Mouse (Mus musculus) left cerebral cortex, postnatal 10 days (tissue): ENCODE measurements at regions not wholly inside any gene's neighbourhood (a gene's known extent, or its start where the extent isn't known, plus 50 kb on each side); places are given as distances from the start of the nearest gene placed in this dataset.

ENCODE experiments used
- DNase-seq, 2 experiments: peaks; one replicate each; pipeline ENCODE4 v3.0.0; 2021 to 2022; ENCODE audit warnings: low spot score in 2 of 2, mixed read lengths in 1 of 2; ENCODE audit errors: extremely low spot score in 1 of 2
- intact Hi-C: fragments of 180-260 bp; cut with DNase I; formaldehyde crosslinking; loops from one replicate; pipeline ENCODE4 v1.15.1; 2025

DNA sequence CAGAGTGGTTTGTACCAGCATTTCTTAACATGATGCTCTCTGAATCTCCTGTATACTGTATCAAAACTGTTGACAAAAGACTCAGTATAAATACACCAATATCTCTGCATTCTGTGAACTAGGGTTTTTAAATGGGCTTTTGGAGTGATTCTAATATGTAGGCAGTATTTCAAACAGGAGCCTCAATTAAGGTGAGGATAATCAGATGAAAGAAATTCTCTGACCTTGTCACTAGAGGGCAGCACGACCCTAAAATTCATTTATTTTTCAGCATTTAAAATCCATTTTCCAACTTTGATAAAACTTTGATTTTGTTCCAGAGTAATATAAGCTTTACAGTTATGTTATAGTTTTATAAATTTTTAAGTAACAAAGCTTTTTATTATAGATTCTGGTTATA lies 114.5 kb downstream of the Rfx6 start:
- intact Hi-C loops, result loop anchor here (2.0 to 10.0 kb wide), 3 partner anchors 281 to 595 kb away; partner anchors contain the start of gene Nepn
- DNase-seq, result peak in 1 of 2 experiments; percentile 2

- no peak for DNase-seq
- intact Hi-C loops, result loop anchor here (2.0 to 10.0 kb wide), 3 partner anchors 279 to 593 kb away; partner anchors contain the start of gene Nepn
These were observed 116.3 kb downstream of the Rfx6 start for GRCm38 (mm10) chr10:51793876-51794275.

GRCm38 (mm10) chr10:51816626-51817025 lies 139.1 kb downstream of the Rfx6 start:
- intact Hi-C loops, result no loop called here
- no peak for DNase-seq

- no peak for DNase-seq
- intact Hi-C loops, result no loop called here
These were observed 146.3 kb downstream of the Rfx6 start for GRCm38 (mm10) chr10:51823900-51824299.

DNA sequence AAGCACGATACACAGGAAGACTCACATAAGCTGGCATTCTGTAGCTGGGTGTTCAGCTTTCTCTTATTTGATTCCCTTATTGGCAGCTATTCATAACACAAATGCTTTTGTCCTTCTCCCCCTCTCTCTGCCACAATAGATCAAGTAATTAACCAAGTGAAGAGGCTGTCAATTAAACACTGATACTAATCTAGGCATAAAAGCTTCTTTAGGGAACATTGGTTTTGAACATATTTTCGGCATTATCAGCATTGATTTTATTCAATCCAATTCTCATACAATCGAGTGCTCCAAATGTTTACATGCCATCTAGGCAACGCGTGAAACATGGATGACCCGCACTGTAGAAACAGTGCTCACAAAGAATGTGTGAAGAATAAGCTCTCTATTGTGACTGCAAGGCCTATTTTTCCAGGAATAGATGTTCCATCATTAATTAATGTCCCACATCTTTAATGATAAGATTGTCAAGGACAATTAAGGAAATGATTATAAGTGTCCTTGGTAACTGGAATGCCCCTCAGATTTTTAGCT lies 148.9 kb downstream of the Rfx6 start:
- DNase-seq, result no peak
- intact Hi-C loops, result no loop called here

GRCm38 (mm10) chr10:51832459-51832858 lies 154.9 kb downstream of the Rfx6 start:
- intact Hi-C loops, result no loop called here
- DNase-seq, result no peak

- DNase-seq, result no peak
- intact Hi-C loops, result no loop called here
These were observed 165.5 kb downstream of the Rfx6 start for GRCm38 (mm10) chr10:51843099-51843498.

DNA sequence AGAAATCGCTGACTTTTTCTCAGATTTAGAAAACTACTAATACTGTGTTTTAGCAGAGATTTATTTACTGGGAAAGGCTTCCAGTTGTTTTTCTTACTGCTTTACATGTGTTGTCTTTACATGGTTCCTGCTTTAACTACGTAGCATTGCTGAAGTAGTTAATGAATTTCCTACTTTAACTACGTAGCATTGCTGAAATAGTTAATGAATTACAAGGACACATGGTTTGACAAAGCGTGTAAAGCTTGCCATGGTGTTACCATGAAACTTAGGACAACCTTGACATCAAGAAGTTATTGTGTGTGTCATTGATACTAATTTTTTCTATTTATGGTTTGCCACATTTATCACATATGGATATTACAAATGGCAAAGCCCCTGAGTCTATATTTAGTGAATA lies 168.7 kb downstream of the Rfx6 start:
- no peak for DNase-seq
- intact Hi-C loops, result no loop called here

GRCm38 (mm10) chr10:51869409-51869808 lies 152.9 kb upstream of the Vgll2 start:
- intact Hi-C loops, result no loop called here

GRCm38 (mm10) chr10:51911066-51911691 lies 111.1 kb upstream of the Vgll2 start:
- intact Hi-C loops, result no loop called here
- DNase-seq, result no peak

More at GRCm38 (mm10) chr10:51869409-51869808, 152.9 kb upstream of the Vgll2 start:
- peak in 1 of 2 experiments; percentile 1 for DNase-seq

DNA sequence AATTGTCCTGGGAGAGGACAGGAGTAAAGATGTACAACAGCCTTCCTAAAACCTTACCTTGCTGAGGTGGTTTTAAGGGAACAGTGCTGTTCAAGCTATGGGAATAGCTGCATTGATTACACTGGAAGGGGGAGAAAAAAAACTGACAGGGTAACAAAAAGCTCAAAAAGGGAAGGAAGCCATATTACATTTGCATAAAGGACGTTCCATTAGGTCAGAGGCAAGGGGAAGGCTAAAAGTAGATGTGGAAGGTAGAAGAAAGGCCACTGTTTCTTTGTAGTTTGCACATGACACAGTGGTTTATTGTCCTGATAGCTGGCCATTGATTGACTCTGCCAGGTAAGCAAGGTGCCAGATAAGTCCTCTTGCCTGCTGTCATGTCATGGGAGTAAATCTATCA lies 110.2 kb upstream of the Vgll2 start:
- intact Hi-C loops, result no loop called here
- no peak for DNase-seq

DNA sequence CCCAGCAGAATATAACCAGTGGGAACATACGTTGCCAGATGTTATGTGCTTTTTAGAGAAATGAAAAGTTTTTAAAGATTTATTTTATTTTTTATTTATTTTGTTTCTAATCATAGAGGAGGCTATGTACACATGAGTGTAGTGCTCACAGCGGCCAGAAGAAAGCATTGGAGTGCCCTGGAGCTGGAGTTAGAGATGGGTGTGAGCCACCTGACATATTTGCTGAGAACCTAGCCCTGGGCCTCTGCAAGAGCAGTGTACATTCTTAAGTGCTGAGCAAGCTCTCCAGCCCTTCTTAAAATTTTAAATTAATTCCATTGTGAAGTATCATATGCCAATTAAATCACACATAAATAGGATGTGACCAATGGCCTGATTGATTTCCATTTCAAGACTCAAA lies 95.7 kb upstream of the Vgll2 start:
- no peak for DNase-seq
- intact Hi-C loops, result no loop called here

GRCm38 (mm10) chr10:51929341-51929740 lies 93.0 kb upstream of the Vgll2 start:
- DNase-seq, result no peak
- intact Hi-C loops, result no loop called here

GRCm38 (mm10) chr10:51930266-51930665 lies 92.0 kb upstream of the Vgll2 start:
- intact Hi-C loops, result no loop called here
- no peak for DNase-seq

DNA sequence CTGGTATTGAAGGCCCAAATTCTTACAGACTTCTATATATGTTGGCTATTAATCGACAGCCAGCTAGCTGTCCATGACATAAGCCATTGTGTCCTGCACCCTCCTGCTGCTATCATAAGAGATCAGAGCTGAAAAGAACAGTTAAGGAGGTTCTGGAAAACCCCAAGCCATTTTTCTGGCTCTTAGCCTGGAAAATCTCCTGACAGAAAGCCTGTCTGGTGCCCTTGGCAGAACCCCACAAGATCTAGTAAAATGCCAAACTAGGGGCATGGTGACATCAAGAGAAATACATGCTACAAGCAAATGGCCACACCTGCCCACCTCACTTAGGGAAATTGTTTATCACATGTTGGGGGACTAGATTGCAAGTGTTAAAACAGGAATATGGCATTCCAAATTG lies 91.6 kb upstream of the Vgll2 start:
- DNase-seq, result no peak
- intact Hi-C loops, result no loop called here

DNA sequence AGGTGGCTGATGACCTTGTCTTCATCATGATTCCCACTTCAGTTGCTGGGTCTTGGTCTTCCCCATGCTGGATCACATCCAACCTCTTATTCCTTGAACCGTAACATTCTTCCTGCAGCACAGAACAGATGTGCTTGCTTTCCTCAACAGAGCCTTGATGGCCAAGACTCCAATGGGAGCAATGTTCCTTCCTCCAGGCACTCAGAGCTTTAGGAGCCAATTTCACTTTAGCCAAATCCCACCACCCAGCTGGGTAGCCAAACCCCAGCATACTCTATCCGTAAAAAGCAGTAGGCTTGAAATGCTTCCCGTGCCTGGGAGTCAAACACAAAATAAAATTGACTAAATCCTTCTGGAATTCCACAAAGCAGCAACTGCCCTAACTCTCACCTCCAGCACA lies 86.8 kb upstream of the Vgll2 start:
- intact Hi-C loops, result no loop called here

DNA sequence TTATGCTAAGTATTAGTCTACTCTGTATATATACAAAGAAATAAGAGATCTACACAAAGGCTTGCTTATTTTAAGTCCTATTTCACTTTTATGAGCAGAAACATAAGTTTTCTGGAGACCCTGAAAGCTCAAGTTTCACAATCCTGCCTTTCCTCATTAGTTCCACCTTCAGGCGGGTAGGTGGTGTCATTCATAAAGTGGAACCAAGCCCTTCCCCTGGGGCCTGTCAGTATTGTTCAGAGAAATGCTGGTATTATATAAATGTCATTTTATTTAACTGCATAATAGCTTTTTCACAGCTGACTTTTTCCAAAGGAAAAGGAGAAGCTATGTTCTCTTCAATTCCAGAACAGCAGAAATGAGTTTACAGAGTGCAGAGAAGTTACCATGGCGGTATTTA lies 81.1 kb upstream of the Vgll2 start:
- no peak for DNase-seq
- intact Hi-C loops, result no loop called here

More for the DNA sequence above, 86.8 kb upstream of the Vgll2 start:
- DNase-seq, result no peak

DNA sequence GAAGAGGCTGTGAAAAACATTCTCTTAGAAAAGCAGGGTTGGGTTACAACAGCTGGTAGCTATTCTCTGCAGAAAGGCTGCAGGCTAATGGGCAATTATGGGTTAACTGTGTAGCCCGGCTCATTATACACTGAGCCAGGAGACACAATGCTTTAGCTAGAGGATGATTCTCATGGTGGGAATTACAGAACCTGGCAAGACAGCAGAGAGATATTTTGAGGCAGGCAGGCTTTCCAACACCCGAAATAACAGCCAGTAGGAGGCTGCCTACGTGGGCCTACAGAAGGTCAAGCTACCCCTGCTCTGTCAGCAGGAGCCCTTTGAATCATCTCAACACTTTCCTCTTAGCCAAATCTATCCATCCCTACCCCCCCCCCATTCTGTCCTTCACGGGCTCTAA lies 76.6 kb upstream of the Vgll2 start:
- intact Hi-C loops, result no loop called here

GRCm38 (mm10) chr10:51946189-51946588 lies 76.1 kb upstream of the Vgll2 start:
- DNase-seq, result no peak
- intact Hi-C loops, result no loop called here

More for the DNA sequence above, 76.6 kb upstream of the Vgll2 start:
- DNase-seq, result peak in 1 of 2 experiments; percentile 13

DNA sequence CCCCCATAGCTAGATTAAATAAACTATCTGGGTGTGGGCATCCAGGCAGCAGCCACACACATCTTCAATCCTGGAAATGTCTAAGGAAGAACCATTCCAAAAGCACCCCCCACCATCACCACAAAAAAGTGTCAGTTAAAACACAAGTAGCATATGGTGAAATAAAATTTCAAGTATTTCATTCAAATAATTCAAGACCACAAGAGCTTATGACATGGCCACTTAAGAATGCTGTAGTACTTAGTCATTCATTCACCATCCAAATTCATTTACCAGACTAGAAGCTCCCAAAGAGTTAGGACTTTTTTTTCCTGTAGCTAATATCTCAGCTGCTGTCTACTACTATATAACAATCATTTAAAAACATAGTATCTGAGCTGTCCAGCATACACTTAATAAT lies 75.4 kb upstream of the Vgll2 start:
- DNase-seq, result no peak
- intact Hi-C loops, result no loop called here

DNA sequence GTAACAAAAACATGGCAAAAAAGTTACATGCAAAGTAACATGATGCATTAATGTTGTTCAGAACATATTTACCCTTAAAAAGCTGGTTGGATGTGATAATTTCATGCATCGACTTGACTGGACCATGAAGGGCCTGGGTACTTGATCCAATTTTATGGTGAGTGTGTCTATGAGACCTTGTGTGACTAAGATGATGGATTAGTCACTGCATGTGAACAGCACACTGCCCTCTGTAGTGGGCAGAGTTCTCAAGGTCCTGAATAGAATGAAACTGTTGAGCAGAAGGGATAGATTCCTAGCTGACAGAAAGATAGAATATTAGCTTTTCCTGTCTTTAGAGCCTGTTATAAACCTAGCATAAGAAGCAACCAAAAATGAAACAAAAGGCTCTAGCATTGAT lies 72.3 kb upstream of the Vgll2 start:
- intact Hi-C loops, result no loop called here
- DNase-seq, result no peak
